Mouse (Mus musculus) myocyte (in vitro differentiated cells): ENCODE data around the gene Gm572.

Experiments
- CEBPB ChIP-seq: IDR thresholded peaks from 2 replicates; pipeline ENCODE4 v1.6.1; 2011; ENCODE audit warnings: mild to moderate bottlenecking, moderate library complexity; ENCODE audit not compliant: poor library complexity, insufficient read depth, severe bottlenecking
- E2F4 ChIP-seq: IDR thresholded peaks from one replicate; pipeline ENCODE4 v1.6.1; 2011; ENCODE audit warnings: mild to moderate bottlenecking, control low read depth, moderate library complexity; ENCODE audit not compliant: insufficient read depth
- MAX ChIP-seq: IDR thresholded peaks from one replicate; pipeline ENCODE4 v1.6.1; 2011; ENCODE audit warnings: low read depth, mild to moderate bottlenecking, control low read depth
- MYOD1 ChIP-seq, 3 experiments: IDR thresholded peaks; one replicate each; pipeline ENCODE4 v1.6.1; 2011; ENCODE audit warnings: control low read depth in 2 of 3, low read depth in 2 of 3, mild to moderate bottlenecking in 2 of 3, moderate library complexity in 1 of 3; ENCODE audit not compliant: insufficient read length in 2 of 3, control insufficient read depth in 1 of 3
- MYOG ChIP-seq, 3 experiments: IDR thresholded peaks; one replicate each; pipeline ENCODE4 v1.6.1; 2011; ENCODE audit warnings: control low read depth in 2 of 3, low read depth in 2 of 3, mild to moderate bottlenecking in 2 of 3; ENCODE audit not compliant: insufficient read length in 2 of 3, control insufficient read depth in 1 of 3, insufficient read depth in 1 of 3
- POLR2A ChIP-seq: IDR thresholded peaks from one replicate; pipeline ENCODE4 v1.6.1; 2011; ENCODE audit warnings: low read depth, mild to moderate bottlenecking, control low read depth, moderate library complexity; ENCODE audit not compliant: insufficient read length
- POLR2AphosphoS2 ChIP-seq: IDR thresholded peaks from one replicate; pipeline ENCODE4 v1.6.1; 2011; ENCODE audit warnings: low read depth, control low read depth; ENCODE audit not compliant: insufficient read length
- REST ChIP-seq: IDR thresholded peaks from one replicate; pipeline ENCODE4 v1.6.1; 2011; ENCODE audit warnings: mild to moderate bottlenecking, control low read depth, moderate library complexity; ENCODE audit not compliant: insufficient read depth, insufficient read length
- TCF12 ChIP-seq: IDR thresholded peaks from one replicate; pipeline ENCODE4 v1.6.1; 2011; ENCODE audit warnings: mild to moderate bottlenecking, control low read depth; ENCODE audit not compliant: poor library complexity, insufficient read depth, severe bottlenecking

GRCm38 (mm10) chr4:148691185-148691584 is 48.1 kb downstream of the Gm572 start:
- TF ChIP-seq POLR2A (no peak), E2F4 (no peak), MAX (no peak), MYOG (IDR thresholded peaks at IDR 0.05; ENCODE audit: control insufficient read depth in 1 of 3, insufficient read depth in 1 of 3, insufficient read length in 2 of 3, low read depth in 2 of 3) (no peak), CEBPB (no peak), POLR2AphosphoS2 (no peak), MYOD1 (IDR thresholded peaks at IDR 0.05; ENCODE audit: control insufficient read depth in 1 of 3, insufficient read length in 2 of 3, low read depth in 2 of 3) (no peak), TCF12 (no peak), REST (no peak)
